Mouse (Mus musculus): ENCODE data around the gene Fam204a. TPM values are rescaled to one million over a fixed set of nuclear protein-coding genes. Genes with fewer than 3 reads are reported as not detected.

Gene Fam204a
- total RNA-seq, 2 experiments from 2014 or later = 32.7 to 36.9 TPM

- DNase-seq = peak; percentile 57
Measured at GRCm38 (mm10) chr19:60160611-60161274, 65.8 kb downstream of the Fam204a start.

- no peak for DNase-seq
Measured at GRCm38 (mm10) chr19:60159827-60160226, 66.7 kb downstream of the Fam204a start.

- DNase-seq = no peak
Measured at GRCm38 (mm10) chr19:60155266-60155665, 71.2 kb downstream of the Fam204a start.

GRCm38 (mm10) chr19:60153096-60153495 lies 73.4 kb downstream of the Fam204a start:
- no peak for DNase-seq

- no peak for DNase-seq
Measured at GRCm38 (mm10) chr19:60150056-60150455, 76.4 kb downstream of the Fam204a start.

- no peak for DNase-seq
Measured at GRCm38 (mm10) chr19:60149078-60149960, 77.2 kb downstream of the Fam204a start.

Other genes with a start within 250 kb of the Fam204a start
- gene Prlhr, start 241.6 kb upstream of the Fam204a start, total RNA-seq (2021) = not detected

Data from gastrocnemius, postnatal 10 days (tissue).